Mouse (Mus musculus): ENCODE measurements around the gene Rpgr.

GRCm38 (mm10) chrX:10062201-10062600 is 154.5 kb downstream of the Rpgr start:
- TF ChIP-seq POLR2A (IDR thresholded peaks at IDR 0.05; ENCODE audit: extremely low read depth, insufficient read depth, low read length) = no peak
- TF ChIP-seq CTCF (IDR thresholded peaks at IDR 0.05; ENCODE audit: low read depth, low read length) = no peak
